Mouse (Mus musculus) heart, embryonic 11.5 days (tissue): ENCODE results near the gene Dcaf17. TPM values are rescaled to one million over a fixed set of nuclear protein-coding genes. Genes with fewer than 3 reads are reported as not detected.

Experiments used
- ATAC-seq: fragments of 200-750 bp; cut with Nextera tagmentation; replicated peaks from 2 replicates; pipeline ENCODE4 v1.8.0; 2017; ENCODE audit warnings: moderate library complexity; ENCODE audit not compliant: insufficient number of reproducible peaks, low FRiP score, low TSS enrichment
- H3K27ac ChIP-seq: fragments of 300-500 bp; sonication (generic); 2 replicates; pipeline ENCODE4 v1.5.1; 2014; ENCODE audit warnings: mild to moderate bottlenecking, low read depth, low read length
- H3K27me3 ChIP-seq: fragments of 300-500 bp; sonication (generic); 2 replicates; pipeline ENCODE4 v1.6.1; 2014; ENCODE audit warnings: mild to moderate bottlenecking, low read length, mixed read lengths; ENCODE audit not compliant: control insufficient read depth, insufficient read depth
- H3K36me3 ChIP-seq: fragments of 300-500 bp; sonication (generic); 2 replicates; pipeline ENCODE4 v1.6.1; 2014; ENCODE audit warnings: mild to moderate bottlenecking, low read length, moderate library complexity, mixed read lengths; ENCODE audit not compliant: control insufficient read depth, insufficient read depth
- H3K4me1 ChIP-seq: fragments of 300-500 bp; sonication (generic); 2 replicates; pipeline ENCODE4 v1.6.1; 2014; ENCODE audit warnings: low read length; ENCODE audit not compliant: control insufficient read depth, insufficient read depth
- H3K4me2 ChIP-seq: fragments of 300-500 bp; sonication (generic); 2 replicates; pipeline ENCODE4 v1.6.1; 2014; ENCODE audit warnings: mild to moderate bottlenecking, moderate library complexity
- H3K4me3 ChIP-seq: fragments of 300-500 bp; sonication (generic); 2 replicates; pipeline ENCODE4 v1.5.1; 2014; ENCODE audit warnings: low read depth, low read length
- H3K9ac ChIP-seq: fragments of 300-500 bp; sonication (generic); 2 replicates; pipeline ENCODE4 v1.6.1; 2014; ENCODE audit warnings: mild to moderate bottlenecking, low read depth, low read length, moderate library complexity
- H3K9me3 ChIP-seq: fragments of 300-500 bp; sonication (generic); replicated peaks from 2 replicates; pipeline ENCODE4 v1.6.1; 2016; ENCODE audit warnings: low read length; ENCODE audit not compliant: control insufficient read depth
- whole genome bisulfite sequencing: fragments of 180-500 bp; shearing (Covaris S2); extraction: QIAGEN DNeasy Blood & Tissue Kit; methylation state at CpG from one replicate; pipeline ENCODE4 v1.1.7; 2014; ENCODE audit not compliant: insufficient replicate concordance; 5-methylcytosine and 5-hydroxymethylcytosine counted together
- polyA plus RNA-seq: library from polyadenylated mRNA; unstranded; fragments of >200 nt; fragmentation: Nextera tagmentation; extraction: Ambion mirVana; gene quantifications from 2 replicates; pipeline ENCODE4 v1.2.1, GENCODE M21; 2014

The Dcaf17 gene
- polyA plus RNA-seq, 1 experiment from 2014 or later: 18.1 TPM

- WGBS: 75% methylated on average over 3 of the region's 3 CpGs
- Histone ChIP-seq H3K27me3 (no peaks in the 10 kb centered on the region), H3K9ac (no peak overlapping the region), H3K4me3 (no peak overlapping the region), H3K9me3 (no peaks in the 10 kb centered on the region), H3K4me1 (no peaks in the 10 kb centered on the region), H3K4me2 (no peak overlapping the region), H3K27ac (no peak overlapping the region), H3K36me3 (no peaks in the 10 kb centered on the region; the same call in 1 of the 2 replicates)
- no peak for ATAC-seq
Measured at GRCm38 (mm10) chr2:71073330-71073729, 18.2 kb downstream of the Dcaf17 start.

- Histone ChIP-seq H3K36me3 (no peaks in the 10 kb centered on the region; the same call in 1 of the 2 replicates), H3K4me1 (no peaks in the 10 kb centered on the region), H3K9me3 (no peaks in the 10 kb centered on the region), H3K4me3 (no peak overlapping the region), H3K27me3 (no peaks in the 10 kb centered on the region), H3K4me2 (no peak overlapping the region), H3K9ac (no peak overlapping the region), H3K27ac (no peak overlapping the region)
- WGBS: 48% methylated on average over 3 of the region's 3 CpGs
- ATAC-seq: no peak
Measured at GRCm38 (mm10) chr2:71073828-71074227, 18.7 kb downstream of the Dcaf17 start.

DNA sequence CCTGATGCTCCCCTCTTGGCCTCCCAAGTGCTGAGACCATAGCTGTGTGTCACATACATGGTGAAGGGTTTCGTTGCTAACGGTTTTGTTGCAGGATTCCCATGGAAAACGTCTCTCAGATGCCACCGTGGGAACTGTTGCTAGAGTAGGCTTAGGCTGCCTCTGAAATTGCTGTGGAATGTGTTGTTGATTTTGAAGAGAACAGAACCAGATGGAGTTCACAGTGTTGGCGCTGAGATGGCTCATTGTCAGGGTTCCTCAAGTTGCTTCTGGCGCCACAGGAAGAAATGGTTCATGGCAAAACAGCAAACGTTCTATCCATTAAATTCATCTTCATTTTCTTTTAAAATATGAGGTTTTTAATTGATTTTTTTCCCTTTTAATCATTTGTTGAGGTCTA, 27.3 kb downstream of the Dcaf17 start:
- no peaks in the 10 kb centered on the region for H3K9me3 ChIP-seq
- WGBS: 87% methylated on average over 7 of the region's 7 CpGs
- no peak overlapping the region for H3K4me2 ChIP-seq
- H3K9ac ChIP-seq: no peak overlapping the region
- 0 out of 2 replicates have a peak, but pooled peaks cover 5% of the 10 kb centered on the region for H3K36me3 ChIP-seq
- ATAC-seq: no peak
- no peak overlapping the region for H3K4me3 ChIP-seq
- H3K27me3 ChIP-seq: no peaks in the 10 kb centered on the region
- no peak overlapping the region for H3K27ac ChIP-seq
- H3K4me1 ChIP-seq: no peaks in the 10 kb centered on the region

DNA sequence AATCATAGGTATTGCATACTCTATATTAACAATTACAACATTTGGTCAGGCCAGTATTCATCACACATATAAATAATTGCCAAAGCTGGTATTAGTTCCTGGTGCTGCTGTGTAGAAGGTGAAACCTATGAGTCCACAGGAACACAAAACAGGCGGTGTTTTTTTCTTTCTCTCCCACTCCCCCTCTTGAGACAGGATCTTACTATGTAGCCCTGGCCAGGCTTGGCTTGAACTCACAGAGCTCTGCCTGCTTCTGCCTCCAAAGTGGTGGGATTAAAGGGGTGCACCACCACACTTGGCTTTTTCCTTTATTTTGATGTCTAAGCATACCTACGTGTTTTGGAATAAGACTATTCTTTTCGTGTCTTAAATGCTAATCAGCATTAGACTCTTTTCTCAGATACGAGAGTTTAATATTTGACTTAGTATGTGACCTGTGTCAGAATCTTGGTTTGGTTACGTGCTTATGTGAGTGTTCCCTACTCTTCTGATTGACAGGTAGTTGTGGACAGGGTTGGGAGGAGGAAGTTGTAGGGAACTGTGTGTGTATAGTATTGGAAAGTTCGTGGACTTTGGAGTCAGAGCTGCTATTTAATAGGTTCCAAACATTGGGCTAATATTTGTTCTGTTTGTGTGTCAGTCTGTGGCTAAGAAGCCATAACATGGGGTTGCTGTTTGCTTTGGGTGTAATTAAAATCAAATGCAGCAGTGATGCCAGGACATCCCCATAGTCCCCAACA, 28.5 kb downstream of the Dcaf17 start:
- H3K36me3 ChIP-seq: 0 out of 2 replicates have a peak, but pooled peaks cover 5% of the 10 kb centered on the region
- H3K4me3 ChIP-seq: no peak overlapping the region
- H3K27me3 ChIP-seq: no peaks in the 10 kb centered on the region
- H3K4me1 ChIP-seq: no peaks in the 10 kb centered on the region
- no peak for ATAC-seq
- H3K27ac ChIP-seq: no peak overlapping the region
- no peak overlapping the region for H3K4me2 ChIP-seq
- WGBS: 86% methylated on average over 6 of the region's 6 CpGs
- H3K9ac ChIP-seq: no peak overlapping the region
- H3K9me3 ChIP-seq: no peaks in the 10 kb centered on the region

DNA sequence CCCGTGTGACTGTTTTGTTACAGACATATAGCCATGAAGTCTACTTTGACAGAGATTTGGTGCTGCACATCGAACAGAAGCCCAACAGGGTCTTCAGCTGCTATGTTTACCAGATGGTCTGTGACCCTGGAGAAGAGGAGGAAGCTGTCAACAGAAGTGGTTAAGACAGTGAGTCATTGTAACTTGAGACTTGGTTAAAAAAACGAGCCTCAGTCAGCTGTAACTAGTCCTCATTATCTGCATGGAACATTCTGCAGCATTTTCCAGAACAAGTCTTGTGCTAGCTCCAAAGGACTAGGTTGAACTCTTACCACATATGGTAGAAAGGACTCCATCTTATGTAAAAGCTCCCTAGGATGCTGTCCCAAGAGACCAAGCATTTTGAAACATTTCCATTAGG, 34.6 kb downstream of the Dcaf17 start:
- no peak overlapping the region for H3K4me2 ChIP-seq
- H3K27me3 ChIP-seq: no peaks in the 10 kb centered on the region
- H3K4me1 ChIP-seq: no peaks in the 10 kb centered on the region
- ATAC-seq: no peak
- no peaks in the 10 kb centered on the region for H3K9me3 ChIP-seq
- peaks cover 4% of the 10 kb centered on the region; the same call in 1 of the 2 replicates for H3K36me3 ChIP-seq
- H3K9ac ChIP-seq: no peak overlapping the region
- H3K27ac ChIP-seq: no peak overlapping the region
- no peak overlapping the region for H3K4me3 ChIP-seq
- 58% methylated on average over 3 of the region's 3 CpGs for WGBS

GRCm38 (mm10) chr2:71090660-71091445, 35.7 kb downstream of the Dcaf17 start:
- Histone ChIP-seq H3K27ac (no peak overlapping the region), H3K36me3 (peaks cover 4% of the 10 kb centered on the region; the same call in 1 of the 2 replicates), H3K9me3 (no peaks in the 10 kb centered on the region), H3K9ac (no peak overlapping the region), H3K4me1 (no peaks in the 10 kb centered on the region), H3K4me2 (no peak overlapping the region), H3K27me3 (no peaks in the 10 kb centered on the region), H3K4me3 (no peak overlapping the region)
- 79% methylated on average over 4 of the region's 4 CpGs for WGBS
- no peak for ATAC-seq

DNA sequence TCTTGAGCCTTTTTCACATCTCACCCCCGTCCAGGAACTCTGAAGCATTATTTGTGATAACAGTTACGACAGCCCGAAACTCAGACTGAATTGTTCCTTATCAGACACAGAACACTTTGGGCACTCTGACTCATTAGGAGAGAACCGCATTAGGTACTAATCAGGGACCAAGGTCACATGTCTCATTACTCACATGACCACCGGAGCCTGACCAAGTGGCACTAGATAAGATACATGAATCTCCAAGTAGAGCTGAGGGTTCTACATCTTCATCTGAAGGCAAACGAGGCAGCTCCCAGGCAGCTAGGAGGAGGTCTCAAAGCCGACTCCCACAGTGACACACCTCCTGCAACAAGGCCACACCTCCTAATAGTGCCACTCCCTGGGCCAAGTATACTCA, 41.0 kb downstream of the Dcaf17 start:
- H3K27ac ChIP-seq: no peak overlapping the region
- H3K4me3 ChIP-seq: no peak overlapping the region
- 19% methylated on average over 7 of the region's 7 CpGs for WGBS
- no peaks in the 10 kb centered on the region for H3K9me3 ChIP-seq
- H3K27me3 ChIP-seq: no peaks in the 10 kb centered on the region
- H3K4me2 ChIP-seq: no peak overlapping the region
- ATAC-seq: no peak
- no peaks in the 10 kb centered on the region for H3K4me1 ChIP-seq
- H3K9ac ChIP-seq: no peak overlapping the region
- H3K36me3 ChIP-seq: no peaks in the 10 kb centered on the region

DNA sequence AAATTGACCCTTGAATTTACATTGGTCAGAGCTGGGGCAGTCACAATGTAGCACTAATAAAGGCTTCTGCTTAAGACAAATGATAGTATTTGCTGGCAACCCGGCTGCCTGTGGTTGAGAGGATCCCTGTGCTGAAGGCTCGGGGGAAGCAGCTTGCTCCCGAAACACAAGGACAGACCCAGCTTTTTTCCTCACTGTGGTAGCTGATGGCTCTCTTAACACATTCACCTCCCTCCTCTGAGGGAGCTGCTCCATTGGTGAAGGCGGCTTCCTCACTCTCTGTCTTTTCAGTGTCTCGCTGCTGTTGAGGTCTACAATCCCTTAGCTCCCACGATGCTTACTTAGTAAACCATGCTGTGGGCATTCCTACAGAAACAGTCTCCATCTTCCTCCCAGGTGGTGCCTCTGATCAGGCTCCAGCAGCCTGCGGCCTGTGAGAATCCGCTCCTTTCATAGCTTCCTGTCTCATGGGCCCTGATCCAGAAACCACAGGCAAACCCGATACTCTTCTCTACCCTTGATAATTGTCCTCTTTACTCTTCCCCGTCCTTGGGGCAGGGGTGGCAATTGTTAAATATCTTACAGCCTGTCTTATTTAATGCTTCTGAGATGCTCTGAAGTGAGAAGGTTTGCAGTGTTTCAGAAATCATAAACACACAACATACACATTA, 47.6 kb downstream of the Dcaf17 start:
- Histone ChIP-seq H3K4me1 (no peaks in the 10 kb centered on the region), H3K9me3 (no peaks in the 10 kb centered on the region), H3K27ac (no peak overlapping the region), H3K36me3 (no peaks in the 10 kb centered on the region), H3K4me2 (no peak overlapping the region), H3K9ac (no peak overlapping the region), H3K27me3 (no peaks in the 10 kb centered on the region), H3K4me3 (no peak overlapping the region)
- WGBS: 73% methylated on average over 10 of the region's 10 CpGs
- no peak for ATAC-seq
